Mouse (Mus musculus): Measurements from ENCODE around the gene P2rx3. TPM values are rescaled to one million over a fixed set of nuclear protein-coding genes. Genes with fewer than 3 reads are reported as not detected.

The P2rx3 gene
- total and polyA plus RNA-seq, 3 experiments: 2.2 to 7.1 (median 3.7) TPM

- no peak for TF ChIP-seq MXI1 (IDR thresholded peaks at IDR 0.05; ENCODE audit: low read depth, low read length)
- TF ChIP-seq JUND (conservative IDR thresholded peaks at IDR 0.05; ENCODE audit: low read depth, low read length): no peak
- no peak for TF ChIP-seq CTCF (conservative IDR thresholded peaks at IDR 0.05 in 1 of 2, IDR thresholded peaks at IDR 0.05 in 1 of 2; ENCODE audit: low read depth in 2 of 2, low read length in 2 of 2)
- TF ChIP-seq KAT2A (IDR thresholded peaks at IDR 0.05; ENCODE audit: insufficient replicate concordance, low read length): no peak
- TF ChIP-seq E2F4 (IDR thresholded peaks at IDR 0.05; ENCODE audit: insufficient replicate concordance, low read depth, low read length): no peak
- TF ChIP-seq ETS1 (conservative IDR thresholded peaks at IDR 0.05; ENCODE audit: low read depth, low read length): no peak
- dilution Hi-C loops (cut with MboI; ENCODE audit: extremely low pct_ligation_motif_present, extremely low pct_unique_long_range_greater_than_20kb, low sequenced_read_pairs): no loop called here
- H3K79me2 ChIP-seq (replicated peaks; ENCODE audit: control insufficient read depth, extremely low read depth, insufficient read depth, poor library complexity, severe bottlenecking): no peaks in the 10 kb centered on the region
Measured at GRCm38 (mm10) chr2:85004341-85004740, 32.9 kb downstream of the P2rx3 start.

GRCm38 (mm10) chr2:85002575-85002974, 34.7 kb downstream of the P2rx3 start:
- Histone ChIP-seq H3K27ac (ENCODE audit: insufficient read depth, low read depth) (no peak overlapping the region), H3K9ac (ENCODE audit: insufficient read depth, low read depth) (no peak overlapping the region), H3K4me3 (replicated peaks in 1 of 3; ENCODE audit: low read depth in 2 of 3, low read length in 2 of 3, poor library complexity in 1 of 3) (no peak overlapping the region), H3K4me2 (ENCODE audit: insufficient read depth, low read depth, poor library complexity, severe bottlenecking) (no peak overlapping the region), H3K9me3 (replicated peaks; ENCODE audit: low read length) (no peaks in the 10 kb centered on the region), H3K4me1 (ENCODE audit: control insufficient read depth in 1 of 2, insufficient read depth in 2 of 2) (peaks cover 0 to 22% of the 10 kb centered on the region in 2 experiments; a peak in 2 of 4 replicates), H3K79me2 (replicated peaks; ENCODE audit: control insufficient read depth, extremely low read depth, insufficient read depth, poor library complexity, severe bottlenecking) (no peaks in the 10 kb centered on the region), H3K36me3 (replicated peaks in 1 of 2; ENCODE audit: control insufficient read depth in 1 of 2, insufficient read depth in 1 of 2, low read length in 1 of 2) (peaks cover 0 to 8% of the 10 kb centered on the region in 2 experiments), H3K27me3 (replicated peaks) (no peaks in the 10 kb centered on the region)
- TF ChIP-seq HCFC1 (IDR thresholded peaks at IDR 0.05; ENCODE audit: low read depth, low read length) (no peak), RAD21 (IDR thresholded peaks at IDR 0.05; ENCODE audit: low read depth, low read length) (no peak), JUN (IDR thresholded peaks at IDR 0.05; ENCODE audit: insufficient read depth, low read depth, low read length) (no peak), IRF4 (IDR thresholded peaks at IDR 0.05; ENCODE audit: low read depth, low read length) (no peak), ZMIZ1 (IDR thresholded peaks at IDR 0.05; ENCODE audit: low read depth, low read length) (no peak), ELF1 (IDR thresholded peaks at IDR 0.05; ENCODE audit: low read depth, low read length) (no peak), ZC3H11A (IDR thresholded peaks at IDR 0.05; ENCODE audit: low read depth, low read length) (no peak), PAX5 (IDR thresholded peaks at IDR 0.05; ENCODE audit: low read length) (no peak), MEF2A (IDR thresholded peaks at IDR 0.05; ENCODE audit: borderline replicate concordance, low read depth, low read length) (no peak), MXI1 (IDR thresholded peaks at IDR 0.05; ENCODE audit: low read depth, low read length) (no peak), USF2 (conservative IDR thresholded peaks at IDR 0.05; ENCODE audit: low read depth, low read length) (no peak), MAX (IDR thresholded peaks at IDR 0.05; ENCODE audit: low read length) (no peak), EP300 (IDR thresholded peaks at IDR 0.05; ENCODE audit: low read length) (no peak), NELFE (IDR thresholded peaks at IDR 0.05; ENCODE audit: low read depth, low read length) (no peak), E2F4 (IDR thresholded peaks at IDR 0.05; ENCODE audit: insufficient replicate concordance, low read depth, low read length) (no peak)
- in situ Hi-C loops (cut with MboI; ENCODE audit: low pct_ligation_motif_present, low pct_unique_long_range_greater_than_20kb, low sequenced_read_pairs): loop anchor here (5.0 kb wide), 1 partner anchor 40 kb away; no protein-coding TSS in a partner anchor
- dilution Hi-C loops (cut with MboI; ENCODE audit: extremely low pct_ligation_motif_present, extremely low pct_unique_long_range_greater_than_20kb, low sequenced_read_pairs): no loop called here
- DNase-seq (ENCODE audit: extremely low read depth): no peak

More at GRCm38 (mm10) chr2:85004341-85004740, 32.9 kb downstream of the P2rx3 start:
- no peak overlapping the region for H3K4me2 ChIP-seq (ENCODE audit: insufficient read depth, low read depth, poor library complexity, severe bottlenecking)
- peaks cover 0 to 7% of the 10 kb centered on the region in 2 experiments for H3K36me3 ChIP-seq (replicated peaks in 1 of 2; ENCODE audit: control insufficient read depth in 1 of 2, insufficient read depth in 1 of 2, low read length in 1 of 2)
- H3K27me3 ChIP-seq (replicated peaks): no peaks in the 10 kb centered on the region
- H3K4me1 ChIP-seq (ENCODE audit: control insufficient read depth in 1 of 2, insufficient read depth in 2 of 2): peaks cover 0 to 23% of the 10 kb centered on the region in 2 experiments; a peak in 2 of 4 replicates
- no peak overlapping the region for H3K27ac ChIP-seq (ENCODE audit: insufficient read depth, low read depth)
- H3K9me3 ChIP-seq (replicated peaks; ENCODE audit: low read length): no peaks in the 10 kb centered on the region
- no peak overlapping the region for H3K9ac ChIP-seq (ENCODE audit: insufficient read depth, low read depth)
- no peak overlapping the region for H3K4me3 ChIP-seq (replicated peaks in 1 of 3; ENCODE audit: low read depth in 2 of 3, low read length in 2 of 3, poor library complexity in 1 of 3)
- DNase-seq (ENCODE audit: extremely low read depth): no peak
- in situ Hi-C loops (cut with MboI; ENCODE audit: low pct_ligation_motif_present, low pct_unique_long_range_greater_than_20kb, low sequenced_read_pairs): loop anchor here (5.0 kb wide), 1 partner anchor 42 kb away; no protein-coding TSS in a partner anchor
